Mouse (Mus musculus): ENCODE measurements at regions not wholly inside any gene's neighbourhood (a gene's known extent, or its start where the extent isn't known, plus 50 kb on each side); places are given as distances from the start of the nearest gene placed in this dataset.

- DNase-seq (ENCODE audit: low spot score) (no peak), ATAC-seq (no peak)
- Histone ChIP-seq H3K9me3 (ENCODE audit: low read length) (no peaks in the 10 kb centered on the region), H3K4me2 (ENCODE audit: low read depth, low read length) (no peak overlapping the region), H3K27me3 (ENCODE audit: insufficient read depth, low read length) (no peaks in the 10 kb centered on the region), H3K9ac (replicated peaks; ENCODE audit: low read length) (no peak overlapping the region), H3K27ac (no peak overlapping the region), H3K4me3 (ENCODE audit: low read length) (no peak overlapping the region), H3K36me3 (ENCODE audit: insufficient read depth, low read length) (no peaks in the 10 kb centered on the region), H3K4me1 (ENCODE audit: insufficient read depth, low read length) (no peaks in the 10 kb centered on the region)
- 84% methylated on average over 3 of the region's 3 CpGs for WGBS
- no peak for TF ChIP-seq CTCF (IDR thresholded peaks at IDR 0.05; ENCODE audit: low read depth)
Measured at GRCm38 (mm10) chr1:41420489-41421327, 615.3 kb downstream of the Tmem182 start.

DNA sequence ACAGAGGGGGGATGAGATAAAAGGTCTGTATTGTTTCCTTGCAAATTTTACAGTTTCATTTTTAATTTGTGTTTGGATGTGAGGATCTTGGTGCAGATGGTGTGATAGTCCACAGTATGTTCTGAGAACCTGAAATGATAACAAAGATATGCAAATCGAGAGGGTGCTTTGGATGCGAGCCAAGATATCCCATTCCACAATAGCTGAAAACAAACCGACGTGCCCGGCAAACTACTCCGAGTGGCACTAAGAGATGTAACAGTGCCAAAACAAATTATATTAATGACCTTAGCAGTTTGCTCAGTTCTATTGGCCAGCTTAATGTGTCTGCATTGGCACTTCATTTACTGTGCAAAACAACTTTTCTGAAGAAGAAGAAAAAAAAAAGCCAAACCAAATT lies 622.5 kb downstream of the Tmem182 start:
- H3K4me1 ChIP-seq (ENCODE audit: insufficient read depth, low read length) = no peaks in the 10 kb centered on the region
- H3K27me3 ChIP-seq (ENCODE audit: insufficient read depth, low read length) = no peaks in the 10 kb centered on the region
- no peaks in the 10 kb centered on the region for H3K9me3 ChIP-seq (ENCODE audit: low read length)
- 10% methylated on average over 6 of the region's 6 CpGs for WGBS
- peak; percentile 39 for DNase-seq (ENCODE audit: low spot score)
- no peak for TF ChIP-seq CTCF (IDR thresholded peaks at IDR 0.05; ENCODE audit: low read depth)
- H3K9ac ChIP-seq (replicated peaks; ENCODE audit: low read length) = no peak overlapping the region
- no peak for ATAC-seq
- H3K4me2 ChIP-seq (ENCODE audit: low read depth, low read length) = no peak overlapping the region
- H3K27ac ChIP-seq = no peak overlapping the region
- H3K36me3 ChIP-seq (ENCODE audit: insufficient read depth, low read length) = no peaks in the 10 kb centered on the region
- no peak overlapping the region for H3K4me3 ChIP-seq (ENCODE audit: low read length)

- no peaks in the 10 kb centered on the region for H3K9me3 ChIP-seq (ENCODE audit: low read length)
- DNase-seq (ENCODE audit: low spot score) (peak; percentile 50), ATAC-seq (no peak)
- WGBS = 6% methylated on average over 7 of the region's 7 CpGs
- H3K4me1 ChIP-seq (ENCODE audit: insufficient read depth, low read length) = no peaks in the 10 kb centered on the region
- H3K4me2 ChIP-seq (ENCODE audit: low read depth, low read length) = peak overlapping the region; percentile 33; the same call in 1 of the 2 replicates
- H3K27me3 ChIP-seq (ENCODE audit: insufficient read depth, low read length) = no peaks in the 10 kb centered on the region
- H3K36me3 ChIP-seq (ENCODE audit: insufficient read depth, low read length) = no peaks in the 10 kb centered on the region
- H3K27ac ChIP-seq = no peak overlapping the region
- no peak overlapping the region for H3K4me3 ChIP-seq (ENCODE audit: low read length)
- H3K9ac ChIP-seq (replicated peaks; ENCODE audit: low read length) = no peak overlapping the region
- no peak for TF ChIP-seq CTCF (IDR thresholded peaks at IDR 0.05; ENCODE audit: low read depth)
Measured at GRCm38 (mm10) chr1:41431127-41431690, 625.8 kb downstream of the Tmem182 start.

- H3K27ac ChIP-seq = no peak overlapping the region
- H3K4me1 ChIP-seq (ENCODE audit: insufficient read depth, low read length) = no peaks in the 10 kb centered on the region
- no peaks in the 10 kb centered on the region for H3K9me3 ChIP-seq (ENCODE audit: low read length)
- H3K9ac ChIP-seq (replicated peaks; ENCODE audit: low read length) = no peak overlapping the region
- H3K36me3 ChIP-seq (ENCODE audit: insufficient read depth, low read length) = no peaks in the 10 kb centered on the region
- no peak overlapping the region for H3K4me2 ChIP-seq (ENCODE audit: low read depth, low read length)
- TF ChIP-seq CTCF (IDR thresholded peaks at IDR 0.05; ENCODE audit: low read depth) = no peak
- H3K27me3 ChIP-seq (ENCODE audit: insufficient read depth, low read length) = no peaks in the 10 kb centered on the region
- no peak for DNase-seq (ENCODE audit: low spot score)
- ATAC-seq = no peak
- H3K4me3 ChIP-seq (ENCODE audit: low read length) = no peak overlapping the region
- WGBS = 72% methylated on average over 3 of the region's 3 CpGs
Measured at GRCm38 (mm10) chr1:41435379-41435778, 630.0 kb downstream of the Tmem182 start.

GRCm38 (mm10) chr1:41449972-41450371 lies 644.6 kb downstream of the Tmem182 start:
- Histone ChIP-seq H3K4me1 (ENCODE audit: insufficient read depth, low read length) (no peaks in the 10 kb centered on the region), H3K9ac (replicated peaks; ENCODE audit: low read length) (no peak overlapping the region), H3K27me3 (ENCODE audit: insufficient read depth, low read length) (no peaks in the 10 kb centered on the region), H3K27ac (no peak overlapping the region), H3K4me3 (ENCODE audit: low read length) (no peak overlapping the region), H3K9me3 (ENCODE audit: low read length) (no peaks in the 10 kb centered on the region), H3K4me2 (ENCODE audit: low read depth, low read length) (no peak overlapping the region), H3K36me3 (ENCODE audit: insufficient read depth, low read length) (no peaks in the 10 kb centered on the region)
- no peak for TF ChIP-seq CTCF (IDR thresholded peaks at IDR 0.05; ENCODE audit: low read depth)
- DNase-seq (ENCODE audit: low spot score) = no peak
- ATAC-seq = no peak

Measured in hindbrain, postnatal 0 days (tissue).